Mouse (Mus musculus): ENCODE data around the gene Ctrb1. TPM values are rescaled to one million over a fixed set of nuclear protein-coding genes. Genes with fewer than 3 reads are reported as not detected.
A peak's percentile ranks its signal among the peaks of the same experiment; 100 is the strongest.

Ctrb1 gene
- total and polyA plus RNA-seq, 2 experiments from 2014 or later = not detected

GRCm38 (mm10) chr8:111715514-111715913 lies 24.7 kb upstream of the Ctrb1 start:
- DNase-seq (ENCODE audit: low spot score) = no peak
- H3K27ac ChIP-seq (ENCODE audit: low read depth, low read length) = no peak overlapping the region
- 84% methylated on average over 13 of the region's 13 CpGs for WGBS
- ATAC-seq (ENCODE audit: low FRiP score) = no peak
- peak; percentile 19; the same call in 1 of the 2 replicates for TF ChIP-seq CTCF (IDR thresholded peaks at IDR 0.05)
- H3K27me3 ChIP-seq (ENCODE audit: insufficient read depth, low read length) = no peaks in the 10 kb centered on the region
- H3K4me3 ChIP-seq (ENCODE audit: low read depth, low read length) = no peak overlapping the region
- no peak overlapping the region for H3K9ac ChIP-seq (replicated peaks; ENCODE audit: low read length, poor library complexity, severe bottlenecking)
- H3K9me3 ChIP-seq (ENCODE audit: low read length) = no peaks in the 10 kb centered on the region
- H3K4me1 ChIP-seq (ENCODE audit: insufficient read depth, low read length) = peaks cover 17% of the 10 kb centered on the region
- peaks cover 41% of the 10 kb centered on the region for H3K36me3 ChIP-seq (ENCODE audit: insufficient read depth, low read length)
- H3K4me2 ChIP-seq (ENCODE audit: low read depth, low read length, poor library complexity, severe bottlenecking) = no peak overlapping the region

GRCm38 (mm10) chr8:111714295-111714694 lies 23.5 kb upstream of the Ctrb1 start:
- no peak overlapping the region for H3K27ac ChIP-seq (ENCODE audit: low read depth, low read length)

DNA sequence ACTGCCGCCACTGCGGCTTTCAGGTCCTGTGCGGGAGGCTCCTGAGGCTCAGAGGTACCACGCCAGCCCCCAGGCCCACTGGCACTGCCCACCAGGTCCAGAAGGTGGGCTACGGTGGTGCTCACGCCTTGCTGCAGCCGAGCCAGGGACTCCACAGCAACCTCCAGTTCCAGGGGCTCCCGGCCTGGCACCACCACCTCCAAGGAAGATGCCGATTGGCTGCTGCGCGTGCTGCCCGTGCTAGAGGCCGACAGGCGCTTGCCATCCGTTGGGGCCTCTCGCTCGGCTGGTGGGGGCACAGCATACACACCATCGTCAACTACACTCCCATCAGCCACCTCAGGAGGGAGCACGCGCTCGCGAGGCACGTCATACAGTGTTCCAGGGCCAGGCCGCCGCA lies 23.0 kb upstream of the Ctrb1 start:
- H3K9ac ChIP-seq (replicated peaks; ENCODE audit: low read length, poor library complexity, severe bottlenecking) = no peak overlapping the region
- H3K4me2 ChIP-seq (ENCODE audit: low read depth, low read length, poor library complexity, severe bottlenecking) = no peak overlapping the region
- H3K4me3 ChIP-seq (ENCODE audit: low read depth, low read length) = no peak overlapping the region
- H3K9me3 ChIP-seq (ENCODE audit: low read length) = no peaks in the 10 kb centered on the region
- H3K4me1 ChIP-seq (ENCODE audit: insufficient read depth, low read length) = peaks cover 17% of the 10 kb centered on the region
- whole genome bisulfite sequencing = 93% methylated on average over 24 of the region's 25 CpGs
- no peak for TF ChIP-seq CTCF (IDR thresholded peaks at IDR 0.05)
- no peak overlapping the region for H3K27ac ChIP-seq (ENCODE audit: low read depth, low read length)
- DNase-seq (ENCODE audit: low spot score) (no peak), ATAC-seq (ENCODE audit: low FRiP score) (no peak)
- H3K27me3 ChIP-seq (ENCODE audit: insufficient read depth, low read length) = no peaks in the 10 kb centered on the region
- H3K36me3 ChIP-seq (ENCODE audit: insufficient read depth, low read length) = peaks cover 42% of the 10 kb centered on the region

More at GRCm38 (mm10) chr8:111714295-111714694, 23.5 kb upstream of the Ctrb1 start:
- no peaks in the 10 kb centered on the region for H3K27me3 ChIP-seq (ENCODE audit: insufficient read depth, low read length)
- H3K9ac ChIP-seq (replicated peaks; ENCODE audit: low read length, poor library complexity, severe bottlenecking) = no peak overlapping the region
- H3K9me3 ChIP-seq (ENCODE audit: low read length) = no peaks in the 10 kb centered on the region
- WGBS = 97% methylated on average over 12 of the region's 12 CpGs
- H3K4me3 ChIP-seq (ENCODE audit: low read depth, low read length) = no peak overlapping the region
- no peak for TF ChIP-seq CTCF (IDR thresholded peaks at IDR 0.05)
- H3K4me2 ChIP-seq (ENCODE audit: low read depth, low read length, poor library complexity, severe bottlenecking) = no peak overlapping the region
- no peak for DNase-seq (ENCODE audit: low spot score)
- H3K4me1 ChIP-seq (ENCODE audit: insufficient read depth, low read length) = peaks cover 17% of the 10 kb centered on the region
- ATAC-seq (ENCODE audit: low FRiP score) = no peak
- peaks cover 42% of the 10 kb centered on the region for H3K36me3 ChIP-seq (ENCODE audit: insufficient read depth, low read length)

DNA sequence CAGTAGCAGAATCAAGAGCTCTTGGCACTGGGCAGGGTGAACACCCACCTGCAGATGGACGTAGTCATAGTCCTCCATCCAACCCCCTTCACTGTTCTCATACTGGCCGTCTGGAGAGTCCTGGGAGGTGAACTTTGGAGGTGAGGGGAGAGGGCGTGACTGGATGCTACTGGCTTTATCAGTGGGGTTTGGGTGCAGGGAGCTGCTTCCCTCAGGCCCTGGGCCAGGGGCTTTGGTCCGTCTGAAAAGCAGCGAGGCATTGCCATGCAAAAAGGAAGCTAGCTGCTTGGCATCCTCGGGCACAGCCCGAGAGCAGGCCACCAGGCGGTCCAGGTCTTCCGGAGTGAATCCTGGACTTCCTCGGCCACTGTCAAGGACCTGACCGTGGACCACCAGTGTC lies 22.5 kb upstream of the Ctrb1 start:
- Histone ChIP-seq H3K9me3 (ENCODE audit: low read length) (no peaks in the 10 kb centered on the region), H3K4me1 (ENCODE audit: insufficient read depth, low read length) (peaks cover 17% of the 10 kb centered on the region), H3K36me3 (ENCODE audit: insufficient read depth, low read length) (peaks cover 42% of the 10 kb centered on the region), H3K4me3 (ENCODE audit: low read depth, low read length) (no peak overlapping the region), H3K27ac (ENCODE audit: low read depth, low read length) (no peak overlapping the region), H3K4me2 (ENCODE audit: low read depth, low read length, poor library complexity, severe bottlenecking) (no peak overlapping the region), H3K27me3 (ENCODE audit: insufficient read depth, low read length) (no peaks in the 10 kb centered on the region), H3K9ac (replicated peaks; ENCODE audit: low read length, poor library complexity, severe bottlenecking) (no peak overlapping the region)
- no peak for ATAC-seq (ENCODE audit: low FRiP score)
- DNase-seq (ENCODE audit: low spot score) = no peak
- no peak for TF ChIP-seq CTCF (IDR thresholded peaks at IDR 0.05)
- 92% methylated on average over 11 of the region's 11 CpGs for WGBS

DNA sequence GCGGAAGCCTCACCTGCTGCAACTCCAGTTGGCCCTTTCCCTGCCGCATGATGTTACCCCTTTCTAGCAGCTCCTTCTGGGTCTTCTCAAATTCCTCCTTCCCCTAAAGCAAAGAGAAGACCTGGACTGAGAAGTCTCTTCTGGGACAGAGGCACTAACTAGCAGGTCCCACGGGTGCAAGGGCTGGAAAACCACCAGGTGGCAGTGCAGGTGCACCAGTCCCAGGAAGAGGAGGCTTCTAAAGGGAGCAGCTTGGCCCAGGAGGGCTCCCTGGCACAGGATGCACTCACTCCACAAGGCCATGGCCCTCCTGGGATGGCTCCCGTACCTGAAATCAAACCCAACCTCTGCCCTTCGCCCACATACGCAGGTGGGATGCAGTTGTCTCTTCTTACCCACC lies 21.8 kb upstream of the Ctrb1 start:
- no peaks in the 10 kb centered on the region for H3K27me3 ChIP-seq (ENCODE audit: insufficient read depth, low read length)
- no peak overlapping the region for H3K9ac ChIP-seq (replicated peaks; ENCODE audit: low read length, poor library complexity, severe bottlenecking)
- no peak overlapping the region for H3K4me2 ChIP-seq (ENCODE audit: low read depth, low read length, poor library complexity, severe bottlenecking)
- peak; percentile 82 for TF ChIP-seq CTCF (IDR thresholded peaks at IDR 0.05)
- peak; percentile 80 for DNase-seq (ENCODE audit: low spot score)
- H3K4me3 ChIP-seq (ENCODE audit: low read depth, low read length) = no peak overlapping the region
- no peaks in the 10 kb centered on the region for H3K9me3 ChIP-seq (ENCODE audit: low read length)
- H3K27ac ChIP-seq (ENCODE audit: low read depth, low read length) = no peak overlapping the region
- WGBS = 76% methylated on average over 6 of the region's 6 CpGs
- peaks cover 10% of the 10 kb centered on the region for H3K4me1 ChIP-seq (ENCODE audit: insufficient read depth, low read length)
- peaks cover 42% of the 10 kb centered on the region for H3K36me3 ChIP-seq (ENCODE audit: insufficient read depth, low read length)
- no peak for ATAC-seq (ENCODE audit: low FRiP score)

DNA sequence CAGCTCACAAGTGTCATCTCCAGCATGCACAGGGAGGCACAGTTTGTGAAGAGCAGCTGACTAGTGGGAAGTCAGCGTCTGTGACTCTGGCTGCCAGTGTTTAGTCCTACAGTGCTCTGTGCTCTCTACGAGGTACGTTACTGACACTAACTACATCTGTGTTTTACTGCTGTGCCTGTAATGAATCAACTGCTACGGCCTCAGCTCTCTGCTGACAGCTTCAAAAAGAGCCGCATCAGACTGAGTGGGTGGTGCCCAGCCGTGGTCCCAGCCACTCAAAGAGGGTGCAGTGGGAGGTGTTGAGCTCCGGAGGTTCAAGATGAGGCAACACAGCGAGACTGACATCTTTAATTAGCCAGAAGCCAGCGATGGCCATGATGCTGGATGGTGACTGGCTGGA lies 21.3 kb upstream of the Ctrb1 start:
- DNase-seq (ENCODE audit: low spot score) = no peak
- Histone ChIP-seq H3K4me3 (ENCODE audit: low read depth, low read length) (no peak overlapping the region), H3K4me2 (ENCODE audit: low read depth, low read length, poor library complexity, severe bottlenecking) (no peak overlapping the region), H3K9me3 (ENCODE audit: low read length) (no peaks in the 10 kb centered on the region), H3K9ac (replicated peaks; ENCODE audit: low read length, poor library complexity, severe bottlenecking) (no peak overlapping the region), H3K4me1 (ENCODE audit: insufficient read depth, low read length) (peaks cover 6% of the 10 kb centered on the region), H3K27ac (ENCODE audit: low read depth, low read length) (no peak overlapping the region), H3K27me3 (ENCODE audit: insufficient read depth, low read length) (no peaks in the 10 kb centered on the region), H3K36me3 (ENCODE audit: insufficient read depth, low read length) (peaks cover 42% of the 10 kb centered on the region)
- no peak for ATAC-seq (ENCODE audit: low FRiP score)
- 79% methylated on average over 9 of the region's 9 CpGs for WGBS
- no peak for TF ChIP-seq CTCF (IDR thresholded peaks at IDR 0.05)

Data from midbrain, postnatal 0 days (tissue).